Mouse (Mus musculus) brain, adult 10 weeks (tissue): ENCODE measurements around the gene Ppid. TPM values are rescaled to one million over a fixed set of nuclear protein-coding genes. Genes with fewer than 3 reads are reported as not detected.

Source experiments
- polyA plus RNA-seq: library from polyadenylated mRNA; stranded (reverse); fragments of 350-450 nt; fragmentation: Illumina TruSeq; extraction: RNeasy Lipid Tissue Mini Kit (QIAGEN cat#74804); gene quantifications from one replicate; pipeline ENCODE4 v1.2.3, GENCODE M21; 2015; ENCODE audit warnings: low read depth, low replicate concordance

Ppid gene
- 100 TPM for polyA plus RNA-seq

DNA sequence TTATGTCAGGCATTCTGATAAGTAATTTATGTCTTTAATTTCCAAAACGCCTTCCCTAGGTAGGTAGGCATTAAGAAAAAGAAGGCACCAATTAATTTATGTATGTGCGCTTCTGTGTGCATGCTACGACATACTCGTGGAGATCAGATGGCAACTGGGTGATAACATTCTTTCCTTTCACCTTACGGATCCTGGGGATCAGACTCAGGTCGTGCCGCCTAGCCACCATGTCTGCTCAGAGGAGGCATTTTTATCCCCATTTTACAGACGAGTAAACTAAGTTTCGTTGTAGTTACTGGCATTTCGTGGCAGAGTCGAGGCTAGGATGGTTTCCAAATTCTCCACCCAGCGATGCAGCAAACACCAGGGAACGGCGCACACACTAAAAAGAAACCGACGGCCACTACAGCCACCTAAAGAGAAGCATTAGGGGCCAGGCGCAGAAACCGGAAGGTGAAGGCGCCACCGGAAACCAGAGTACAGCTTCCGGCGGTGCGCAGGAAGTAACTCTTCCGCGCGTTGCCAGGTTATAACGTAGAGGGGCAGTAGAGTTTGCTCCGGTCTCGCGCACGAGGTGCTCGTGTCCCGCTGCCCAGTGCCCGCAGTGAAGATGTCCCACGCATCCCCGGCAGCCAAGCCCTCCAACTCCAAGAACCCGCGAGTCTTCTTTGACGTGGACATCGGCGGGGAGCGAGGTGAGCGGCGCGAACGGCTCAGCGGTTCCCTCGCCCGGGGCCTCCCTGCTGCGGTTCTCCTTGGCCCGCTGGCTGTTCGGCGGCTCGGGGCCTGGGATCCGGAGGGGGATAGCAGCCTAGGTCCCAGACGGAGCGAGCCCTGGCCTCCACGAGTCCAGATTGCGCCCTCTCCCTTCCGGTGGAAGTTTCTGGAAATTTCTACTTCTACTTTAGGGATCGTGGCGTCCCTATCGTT lies at the start of gene Ppid:
Ppid (plus strand) TSS at position 480 of the 930 bp plus-strand sequence.

DNA sequence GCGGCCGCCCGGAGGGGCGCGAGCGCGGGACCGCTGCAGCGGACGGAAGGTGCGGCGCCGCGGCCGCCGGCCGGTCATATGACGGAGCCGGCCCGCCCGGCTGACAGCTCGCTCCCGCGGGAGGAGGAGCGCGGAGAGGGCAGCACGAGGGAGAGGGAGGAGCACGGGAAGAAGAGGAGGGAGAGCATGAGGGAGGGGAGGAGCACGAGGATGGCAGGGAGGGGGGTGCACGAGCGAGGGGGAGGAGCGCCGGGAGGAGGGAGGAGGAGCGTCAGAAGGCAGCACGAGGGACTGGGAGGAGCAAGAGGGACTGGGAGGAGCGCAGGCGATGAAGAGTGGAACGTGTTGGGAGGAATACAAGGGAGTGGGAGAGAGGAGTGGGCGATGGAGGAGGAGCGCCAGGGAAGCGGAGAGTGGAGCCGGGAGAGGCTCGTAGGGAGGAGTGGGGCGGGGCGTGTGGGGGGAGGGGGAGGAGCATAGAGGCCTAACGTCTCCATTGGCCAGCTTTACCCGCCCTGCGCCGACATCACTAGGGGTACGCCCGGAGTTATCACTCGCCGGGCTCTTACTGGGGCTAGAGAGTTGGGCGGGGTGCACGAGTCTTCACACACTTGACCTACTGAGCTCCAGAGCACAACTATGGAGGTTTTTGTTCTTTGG lies 23.3 kb upstream of the Ppid start, which contains the start of gene Fnip2:
Fnip2 (minus strand) TSS at position 94 of the 660 bp plus-strand sequence.

DNA sequence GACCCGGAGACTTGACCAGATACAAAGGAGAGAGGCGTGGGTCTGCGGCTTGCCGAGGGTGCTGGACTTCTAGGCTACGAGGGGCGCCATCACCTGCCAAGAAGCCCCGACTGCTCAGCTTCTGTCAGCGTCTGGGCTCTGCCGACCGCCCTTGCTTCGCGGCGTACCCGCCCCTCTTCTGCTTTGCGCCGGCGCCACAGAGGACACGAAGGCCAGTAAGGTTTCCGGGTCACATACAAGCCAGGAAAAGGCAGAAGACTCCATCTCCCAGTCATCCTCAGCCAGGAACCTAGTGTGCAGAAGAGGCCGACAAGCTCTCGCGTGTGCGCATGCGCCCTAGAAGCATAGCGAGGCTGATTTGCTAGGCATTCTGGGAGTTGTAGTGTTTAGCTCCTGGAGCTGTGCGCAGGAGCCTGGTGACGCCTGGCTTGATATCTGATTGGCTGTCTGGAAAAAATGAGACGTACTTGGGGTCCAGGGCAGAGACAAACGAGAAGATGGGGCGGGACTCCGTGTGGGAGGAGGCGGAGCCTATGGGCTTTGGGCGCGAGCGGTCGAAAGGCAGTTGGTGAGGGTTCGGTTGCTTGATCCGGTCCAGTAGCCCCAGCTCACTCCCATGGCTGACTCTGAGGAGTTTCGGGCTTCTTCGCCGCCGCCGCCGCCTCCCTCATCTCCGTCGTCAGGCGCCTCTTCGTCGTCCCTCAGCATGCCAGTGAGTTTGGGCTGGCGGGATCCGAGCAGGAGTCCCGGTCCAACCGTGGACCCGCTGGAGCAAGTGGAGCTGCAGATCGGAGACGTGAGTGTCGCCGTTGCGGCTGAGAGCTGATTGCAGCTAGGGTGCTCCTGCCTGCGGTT lies 37.6 kb downstream of the Ppid start, which contains the start of gene 4930579G24Rik:
4930579G24Rik (plus strand) TSS at position 519 of the 855 bp plus-strand sequence.

DNA sequence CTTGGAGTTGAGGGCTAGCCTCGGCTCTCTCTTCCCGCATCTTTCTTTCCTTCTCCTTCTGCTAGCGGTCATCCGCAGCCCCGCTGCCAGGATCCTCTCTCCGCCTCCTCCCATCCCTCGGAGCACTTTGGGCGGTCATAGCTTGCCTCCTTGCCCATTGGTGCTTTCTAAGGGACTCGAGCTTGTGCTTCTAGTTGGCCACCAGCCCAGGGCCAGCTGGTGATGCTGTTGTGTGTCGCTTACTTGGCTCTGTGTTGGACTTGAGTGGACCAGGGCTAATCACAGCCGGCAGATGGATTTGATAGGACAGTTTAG lies 38.2 kb downstream of the Ppid start, which contains the start of gene Etfdh:
Etfdh (minus strand) TSS at position 85 of the 315 bp plus-strand sequence.

Other genes with a start within 250 kb of the Ppid start
- 7.2 TPM for gene Fnip2, start 23.5 kb upstream of the Ppid start, polyA plus RNA-seq
- gene 4930579G24Rik, start 37.7 kb downstream of the Ppid start, polyA plus RNA-seq: 2.5 TPM
- gene Etfdh, start 38.2 kb downstream of the Ppid start, polyA plus RNA-seq: 32.0 TPM
- gene Rxfp1, start 146.5 kb downstream of the Ppid start, polyA plus RNA-seq: 8.8 TPM